Mouse (Mus musculus) thymus, adult 2 months (tissue): ENCODE data around the gene Cmtm5.

Experiments
- CTCF ChIP-seq: fragments of 200-500 bp; IDR thresholded peaks from 2 replicates; pipeline ENCODE4 v1.5.1; 2012; ENCODE audit warnings: mild to moderate bottlenecking, control low read depth, low read length, moderate library complexity, borderline replicate concordance; ENCODE audit not compliant: control insufficient read depth, poor library complexity, insufficient read depth; ENCODE audit errors: extremely low read depth
- POLR2A ChIP-seq: fragments of 200-500 bp; IDR thresholded peaks from 2 replicates; pipeline ENCODE4 v1.6.1; 2012; ENCODE audit warnings: mild to moderate bottlenecking, low read length, control low read depth, moderate library complexity; ENCODE audit not compliant: control insufficient read depth, poor library complexity, insufficient read depth; ENCODE audit errors: extremely low read depth

DNA sequence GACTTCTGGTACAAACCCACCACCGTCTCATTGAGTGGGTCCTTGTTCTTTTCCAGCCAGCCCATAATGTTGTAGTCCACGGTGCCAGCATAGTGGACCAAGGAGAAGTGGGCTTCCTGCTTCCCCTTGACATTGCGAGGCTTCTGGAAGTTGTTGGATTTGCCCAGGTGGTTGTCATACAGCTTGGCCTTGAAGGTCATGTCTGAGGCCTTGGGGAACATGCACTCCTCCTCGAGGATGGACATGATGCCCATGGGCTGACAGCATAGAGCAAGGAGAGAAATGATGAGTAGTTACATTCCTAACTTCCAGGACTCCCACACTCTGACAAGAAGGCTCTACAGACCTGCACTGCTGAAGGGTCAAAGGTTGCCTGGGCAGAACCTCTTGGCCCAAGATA lies 22.4 kb downstream of the Cmtm5 start:
- TF ChIP-seq CTCF (no peak), POLR2A (no peak)
